Mouse (Mus musculus) liver, adult 2 months (tissue): ENCODE measurements around the gene Gm6812. TPM values are rescaled to one million over a fixed set of nuclear protein-coding genes. Genes with fewer than 3 reads are reported as not detected.
"Not testable (repeated sequence)": the region's sequence is repeated elsewhere in the genome, so short reads cannot be mapped to it uniquely, and the experiment has no call there.

Experiments used
- DNase-seq: peaks from one replicate; pipeline ENCODE4 v3.0.0-alpha.2; 2011; ENCODE audit warnings: low read depth, low spot score; ENCODE audit errors: extremely low read depth
- H3K27ac ChIP-seq: fragments of 200-500 bp; replicated peaks from 2 replicates; pipeline ENCODE4 v1.5.1; 2012; ENCODE audit warnings: low read depth, mild to moderate bottlenecking, control low read depth, inconsistent platforms, low read length; ENCODE audit not compliant: insufficient read depth
- H3K27me3 ChIP-seq: fragments of 200-500 bp; 2 replicates; pipeline ENCODE4 v1.6.1; 2012; ENCODE audit warnings: mild to moderate bottlenecking, moderate library complexity, low read length, inconsistent platforms; ENCODE audit not compliant: control insufficient read depth, insufficient read depth
- H3K36me3 ChIP-seq: fragments of 200-500 bp; 2 replicates; pipeline ENCODE4 v1.6.1; 2012; ENCODE audit warnings: low read length, inconsistent platforms; ENCODE audit not compliant: control insufficient read depth, insufficient read depth
- H3K4me1 ChIP-seq: fragments of 200-500 bp; 2 replicates; pipeline ENCODE4 v1.6.1; 2011; ENCODE audit warnings: low read length; ENCODE audit not compliant: control insufficient read depth, insufficient read depth
- H3K4me3 ChIP-seq: fragments of 200-500 bp; 2 replicates; pipeline ENCODE4 v1.5.1; 2011; ENCODE audit warnings: low read depth, mild to moderate bottlenecking, control low read depth, low read length, moderate library complexity; ENCODE audit not compliant: insufficient read depth
- H3K79me2 ChIP-seq: fragments of 200-500 bp; 2 replicates; pipeline ENCODE4 v1.6.1; 2012; ENCODE audit warnings: inconsistent platforms, mild to moderate bottlenecking, low read length, moderate library complexity; ENCODE audit not compliant: control insufficient read depth, insufficient read depth
- H3K9ac ChIP-seq: fragments of 200-500 bp; 2 replicates; pipeline ENCODE4 v1.6.1; 2012; ENCODE audit warnings: low read depth, mild to moderate bottlenecking, control low read depth, inconsistent platforms, low read length
- CTCF ChIP-seq: fragments of 200-500 bp; IDR thresholded peaks from 2 replicates; pipeline ENCODE4 v1.5.1; 2011; ENCODE audit warnings: low read depth, low read length, control low read depth
- POLR2A ChIP-seq: fragments of 200-500 bp; IDR thresholded peaks from 2 replicates; pipeline ENCODE4 v1.6.1; 2011; ENCODE audit warnings: low read length, control low read depth; ENCODE audit not compliant: insufficient read depth; ENCODE audit errors: extremely low read depth
- WGBS: fragments of 180-500 bp; shearing (Covaris S2); methylation state at CpG from one replicate; pipeline ENCODE4 v1.1.7; 2018; 5-methylcytosine and 5-hydroxymethylcytosine counted together
- polyA plus RNA-seq: library from polyadenylated mRNA; depleted of rRNA; stranded (reverse); fragments of >200 nt; gene quantifications from 2 replicates; pipeline ENCODE4 v1.2.3, GENCODE M21; 2012; rRNA removed
- total RNA-seq: library from RNA; depleted of rRNA; stranded (reverse); fragments of >200 nt; gene quantifications from 2 replicates; pipeline ENCODE4 v1.2.3, GENCODE M21; 2014; rRNA removed

The Gm6812 gene
- not detected in 2 replicates for total RNA-seq
- polyA plus RNA-seq = not detected in 2 replicates

DNA sequence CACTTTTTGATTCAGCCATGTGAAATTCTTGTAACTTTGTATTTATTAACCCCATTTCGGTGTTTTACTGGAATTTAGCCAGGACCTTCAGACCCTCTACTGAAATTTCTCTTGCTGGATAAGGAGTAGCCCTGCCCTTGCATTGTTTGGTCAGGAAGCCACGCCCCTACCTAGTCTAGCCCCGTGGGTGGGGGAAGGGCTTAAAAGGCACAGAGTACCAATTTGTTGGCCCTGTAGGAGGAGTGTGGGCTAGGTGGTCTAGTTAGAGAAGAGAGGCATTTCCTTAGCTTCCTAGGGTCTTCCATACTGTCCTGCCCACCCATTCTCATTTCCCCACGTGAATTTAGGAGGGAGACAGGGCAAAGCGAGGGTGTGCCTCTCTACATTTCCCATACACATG lies at the start of gene Gm6812:
Gene Gm6812 (minus strand): TSS at position 101 of the 400 bp plus-strand sequence.
- not testable (repeated sequence) for H3K79me2 ChIP-seq, H3K4me3 ChIP-seq, H3K9ac ChIP-seq, H3K27ac ChIP-seq, H3K27me3 ChIP-seq, DNase-seq, H3K36me3 ChIP-seq, H3K4me1 ChIP-seq
- 51% methylated on average over 4 of the region's 5 CpGs for WGBS

DNA sequence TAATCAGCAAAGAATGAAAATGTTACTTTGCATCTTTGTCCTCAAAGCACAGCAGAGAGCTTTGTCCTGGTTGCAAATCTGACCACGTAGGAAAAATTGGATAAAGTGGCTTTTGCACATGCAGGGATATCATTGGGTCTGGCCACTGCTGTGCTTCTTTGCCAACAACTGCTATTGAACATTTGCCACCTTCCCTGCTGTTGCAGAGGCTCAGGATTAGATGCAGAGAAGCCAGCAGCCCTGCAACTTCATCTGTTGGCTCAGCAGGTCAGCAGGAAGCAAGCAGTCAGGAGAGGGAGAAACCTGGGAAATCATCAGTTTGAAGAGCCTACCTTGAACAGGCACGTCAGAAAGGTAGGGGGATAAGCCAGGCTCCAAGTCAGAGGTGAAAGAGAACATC lies 27.7 kb downstream of the Gm6812 start:
- TF ChIP-seq CTCF (no peak), POLR2A (no peak)
- H3K79me2 ChIP-seq = no peaks in the 10 kb centered on the region
- no peak overlapping the region for H3K4me3 ChIP-seq
- H3K27me3 ChIP-seq = no peaks in the 10 kb centered on the region
- H3K4me1 ChIP-seq = no peaks in the 10 kb centered on the region
- H3K27ac ChIP-seq = no peak overlapping the region
- no peak for DNase-seq
- no peak overlapping the region for H3K9ac ChIP-seq
- no peaks in the 10 kb centered on the region for H3K36me3 ChIP-seq
- 22% methylated on average over 2 of the region's 2 CpGs for WGBS

Other genes starting within 250 kb of the Gm6812 start
- gene Fmr1, start 214.5 kb downstream of the Gm6812 start, total RNA-seq = 19.9 and 21.1 TPM in 2 replicates
- 3.2 and 3.7 TPM in 2 replicates for gene Fmr1, start 214.5 kb downstream of the Gm6812 start, polyA plus RNA-seq
- gene Fmr1nb, start 131.2 kb downstream of the Gm6812 start, total RNA-seq = not detected in 2 replicates
- not detected in 2 replicates for gene Fmr1nb, start 131.2 kb downstream of the Gm6812 start, polyA plus RNA-seq
- 0.07 and 0.09 TPM in 2 replicates for gene Gm14698, start 72.0 kb downstream of the Gm6812 start, total RNA-seq
- gene Gm14698, start 72.0 kb downstream of the Gm6812 start, polyA plus RNA-seq = 0.04 and 0.10 TPM in 2 replicates